ENCODE assay signal across 21 mouse cellular contexts in the genomic region with DNA sequence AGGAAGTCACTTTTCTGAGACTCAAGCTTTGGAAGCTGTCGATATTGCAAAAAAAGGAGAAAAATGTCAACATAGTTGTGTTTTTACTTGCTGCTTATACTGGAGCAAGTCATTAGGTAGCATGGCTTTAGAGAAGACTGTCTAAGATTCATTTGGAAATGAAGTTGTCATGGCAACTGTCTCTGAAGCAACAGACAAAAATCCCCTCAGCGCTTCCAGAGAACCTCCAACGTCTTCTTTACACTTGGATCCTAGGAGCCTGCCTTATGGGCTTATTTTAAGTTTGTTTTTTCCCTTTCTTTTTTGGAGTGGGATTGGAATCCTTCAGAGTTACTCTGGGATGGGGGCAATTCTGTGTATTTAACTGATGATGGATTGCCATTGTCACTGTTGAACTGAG. TPM values are rescaled to one million over a fixed set of nuclear protein-coding genes. Genes with fewer than 3 reads are reported as not detected.
DNase-seq lines count a peak whose midpoint lies in the region; ATAC-seq and TF ChIP-seq lines count a peak whose summit lies in the region.
"Had no signal": no experiment of that assay in that cellular context is flagged by ENCODE, and none has a peak within 500 bp of the region (broad histone marks: within the 10 kb centered on the region; RNA-seq: fewer than 3 reads in every experiment).

No protein-coding gene starts in this region.

- no peak for TF ChIP-seq CTCF in cortical plate, adult 2 months (IDR thresholded peaks at IDR 0.05; ENCODE audit: extremely low read depth, insufficient read depth, low read length)

- ATAC-seq in forebrain, embryonic 15.5 days (replicated peaks) = peak; percentile 29; the same call in 1 of the 2 replicates
- ATAC-seq: inflammation-experienced regulatory T-cells, adult 6 months had no signal

- TF ChIP-seq POLR2A in cortical plate, adult 2 months (IDR thresholded peaks at IDR 0.05; ENCODE audit: extremely low read depth, insufficient read depth, low read length) = no peak

- intact Hi-C loops in left cerebral cortex, postnatal 36 days (cut with DNase I) = loop anchor here (10.0 kb wide), 1 partner anchor 140 kb away; no protein-coding TSS in a partner anchor

- no peak overlapping the region for H3K27ac ChIP-seq in forebrain, embryonic 15.5 days (replicated peaks)
- H3K27ac ChIP-seq in forebrain, embryonic 10.5 days = no peak overlapping the region
- peak overlapping the region; percentile 77 for H3K27ac ChIP-seq in cortical plate, adult 2 months (ENCODE audit: insufficient read depth, low read length)
- H3K27ac ChIP-seq: lung, embryonic 15.5 days; stomach, postnatal 0 days had no signal

- no peak overlapping the region for H3K9ac ChIP-seq in forebrain, embryonic 15.5 days (replicated peaks)
- H3K9ac ChIP-seq: lung, embryonic 15.5 days had no signal

- H3K4me3 ChIP-seq in forebrain, embryonic 15.5 days = no peak overlapping the region
- no peak overlapping the region for H3K4me3 ChIP-seq in forebrain, embryonic 10.5 days
- H3K4me3 ChIP-seq in cortical plate, adult 2 months (ENCODE audit: insufficient read depth, low read length) = no peak overlapping the region
- H3K4me3 ChIP-seq: lung, embryonic 15.5 days; megakaryocyte, embryonic 14.5 days had no signal

- H3K36me3 ChIP-seq in forebrain, embryonic 15.5 days = no peaks in the 10 kb centered on the region
- no peaks in the 10 kb centered on the region for H3K36me3 ChIP-seq in forebrain, embryonic 10.5 days (replicated peaks)
- H3K36me3 ChIP-seq: lung, embryonic 15.5 days had no signal

- H3K4me2 ChIP-seq in forebrain, embryonic 15.5 days (replicated peaks) = no peak overlapping the region
- H3K4me2 ChIP-seq: lung, embryonic 15.5 days had no signal

- no peaks in the 10 kb centered on the region for H3K27me3 ChIP-seq in forebrain, embryonic 15.5 days
- no peaks in the 10 kb centered on the region for H3K27me3 ChIP-seq in forebrain, embryonic 10.5 days (ENCODE audit: poor library complexity, severe bottlenecking)
- H3K27me3 ChIP-seq: lung, embryonic 15.5 days; megakaryocyte, embryonic 14.5 days had no signal

- no peaks in the 10 kb centered on the region for H3K9me3 ChIP-seq in forebrain, embryonic 15.5 days
- H3K9me3 ChIP-seq in forebrain, embryonic 10.5 days = no peaks in the 10 kb centered on the region
- H3K9me3 ChIP-seq: lung, embryonic 15.5 days; megakaryocyte, embryonic 14.5 days had no signal

- 0 out of 2 replicates have a peak, but pooled peaks cover 3% of the 10 kb centered on the region for H3K4me1 ChIP-seq in forebrain, embryonic 15.5 days
- H3K4me1 ChIP-seq in forebrain, embryonic 10.5 days = no peaks in the 10 kb centered on the region
- peaks cover 4% of the 10 kb centered on the region; the same call in 1 of the 2 replicates for H3K4me1 ChIP-seq in cortical plate, adult 2 months (ENCODE audit: control insufficient read depth, insufficient read depth, low read length)
- H3K4me1 ChIP-seq: lung, embryonic 15.5 days; megakaryocyte, embryonic 14.5 days had no signal

- WGBS in forebrain, embryonic 15.5 days = 51% methylated on average over 3 of the region's 3 CpGs
- 81% methylated on average over 3 of the region's 3 CpGs for WGBS in forebrain, embryonic 10.5 days

- DNase-seq in forebrain, embryonic 10.5 days (ENCODE audit: extremely low spot score, low spot score) = no peak
- DNase-seq in left cerebral cortex, adult 11 months (ENCODE audit: low spot score) = peak; percentile 54
- no peak for DNase-seq in left cerebral cortex, postnatal 36 days (ENCODE audit: low spot score in 2 of 2)
- DNase-seq in right cerebral cortex, adult 2 months (ENCODE audit: low spot score in 2 of 2) = peak; percentile 23 to 39
- no peak for DNase-seq in cerebellum, postnatal 36 days
- DNase-seq in cerebellum, adult 11-12 months = no peak
- DNase-seq: heart, adult 18-20 months had no signal

RNA-seq across cellular contexts. Expression of a gene that starts 11.9 kb away (rescaled TPM):
- not detected in 2 replicates for polyA plus RNA-seq in forebrain, embryonic 15.5 days (2015; fragmentation: Nextera tagmentation; extraction: Ambion mirVana)
- not detected in 2 replicates for polyA plus RNA-seq in forebrain, embryonic 10.5 days (2016; fragmentation: Nextera tagmentation; extraction: Ambion mirVana)
- total RNA-seq in left cerebral cortex, postnatal 36 days (2021) = not detected
- polyA plus RNA-seq in cortical plate, adult 2 months (2012; rRNA removed) = not detected in 2 replicates
- total RNA-seq: adrenal gland, adult 18-20 months; common myeloid progenitor, adult 5-6 weeks; heart, adult 18-20 months; layer of hippocampus, postnatal 36 days; liver, adult 2 months had no signal
- polyA plus RNA-seq: heart, embryonic 16.5 days; inflammation-experienced regulatory T-cells, adult 6 months; kidney, embryonic 14.5 days; liver, adult 2 months; lung, embryonic 15.5 days; spleen, adult 2 months; stomach, postnatal 0 days had no signal

RNA-seq across cellular contexts. Expression of a gene that starts 39.4 kb away (rescaled TPM):
- polyA plus RNA-seq in forebrain, embryonic 15.5 days (2015; fragmentation: Nextera tagmentation; extraction: Ambion mirVana) = not detected in 2 replicates
- not detected in 2 replicates for polyA plus RNA-seq in forebrain, embryonic 10.5 days (2016; fragmentation: Nextera tagmentation; extraction: Ambion mirVana)
- under 1 TPM; 0.15 to 0.43 TPM for total RNA-seq in left cerebral cortex, postnatal 36 days (2021)
- polyA plus RNA-seq in cortical plate, adult 2 months (2012; rRNA removed) = 0.11 and 0.31 TPM in 2 replicates
- total RNA-seq: common myeloid progenitor, adult 5-6 weeks; heart, adult 18-20 months; liver, adult 2 months had no signal
- polyA plus RNA-seq: embryonic facial prominence, embryonic 14.5 days; heart, embryonic 16.5 days; kidney, embryonic 14.5 days; liver, adult 2 months; lung, embryonic 15.5 days; spleen, adult 2 months; stomach, postnatal 0 days had no signal

RNA-seq across cellular contexts. Expression of a gene that starts 43.0 kb away (rescaled TPM):
- not detected in 2 replicates for polyA plus RNA-seq in forebrain, embryonic 15.5 days (2015; fragmentation: Nextera tagmentation; extraction: Ambion mirVana)
- not detected in 2 replicates for polyA plus RNA-seq in forebrain, embryonic 10.5 days (2016; fragmentation: Nextera tagmentation; extraction: Ambion mirVana)
- not detected for total RNA-seq in left cerebral cortex, postnatal 36 days (2021)
- not detected in 2 replicates for polyA plus RNA-seq in cortical plate, adult 2 months (2012; rRNA removed)
- total RNA-seq: adrenal gland, adult 18-20 months; common myeloid progenitor, adult 5-6 weeks; heart, adult 18-20 months; layer of hippocampus, postnatal 36 days; liver, adult 2 months had no signal
- polyA plus RNA-seq: heart, embryonic 16.5 days; inflammation-experienced regulatory T-cells, adult 6 months; kidney, embryonic 14.5 days; liver, adult 2 months; lung, embryonic 15.5 days; spleen, adult 2 months; stomach, postnatal 0 days had no signal

Comparison
In these comparisons a context has a peak if more than half of its experiments do, and no peak if none do; other contexts are left out.
1. DNase-seq: peak in left cerebral cortex, adult 11 months (single experiment) and right cerebral cortex, adult 2 months (2 of 2); none in forebrain, embryonic 10.5 days (single experiment), left cerebral cortex, postnatal 36 days (0 of 2), cerebellum, postnatal 36 days (0 of 2) and cerebellum, adult 11-12 months (single experiment).